In the genomic region with DNA sequence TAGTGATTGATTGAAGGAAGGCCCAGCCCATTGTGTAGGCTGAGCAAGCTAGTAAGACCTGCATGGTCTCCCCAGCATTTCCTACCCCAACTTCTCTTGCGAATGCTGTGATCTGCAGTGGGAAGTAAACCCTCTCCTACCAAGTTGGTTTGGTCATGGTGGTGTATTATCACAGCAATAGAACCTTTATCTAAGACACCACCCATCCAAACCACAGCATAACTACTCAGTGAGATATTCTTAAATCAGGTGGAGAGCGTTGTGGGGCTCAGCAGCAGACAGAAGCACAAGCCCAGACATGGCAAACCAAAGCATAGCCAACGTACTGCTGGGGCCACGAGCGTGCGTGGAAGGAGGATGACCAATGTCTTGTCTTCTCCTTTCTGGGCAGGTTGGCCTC, we compare ENCODE assay signal across 30 mouse cellular contexts. TPM values are rescaled to one million over a fixed set of nuclear protein-coding genes. Genes with fewer than 3 reads are reported as not detected.
"Had no signal": no experiment of that assay in that cellular context is flagged by ENCODE, and none has a peak within 500 bp of the region (broad histone marks: within the 10 kb centered on the region; RNA-seq: fewer than 3 reads in every experiment).

No protein-coding gene starts in this region.

- H3K4me3 ChIP-seq: embryonic facial prominence, embryonic 10.5 days; embryonic facial prominence, embryonic 12.5 days; embryonic facial prominence, embryonic 13.5 days; embryonic facial prominence, embryonic 15.5 days; erythroblast, embryonic 14.5 days; forebrain, embryonic 10.5 days; forebrain, embryonic 12.5 days; forebrain, embryonic 13.5 days; forebrain, embryonic 15.5 days; gastrocnemius, adult 2 months had no signal

- ATAC-seq: forebrain, embryonic 13.5 days; forebrain, embryonic 14.5 days; forebrain, embryonic 15.5 days; forebrain, embryonic 16.5 days; forebrain, postnatal 0 days had no signal

- H3K9ac ChIP-seq: embryonic facial prominence, embryonic 12.5 days; embryonic facial prominence, embryonic 13.5 days; embryonic facial prominence, embryonic 15.5 days; forebrain, embryonic 12.5 days; forebrain, embryonic 13.5 days; forebrain, embryonic 15.5 days; forebrain, postnatal 0 days had no signal

- DNase-seq: cerebellum, adult 18-20 months; cerebellum, adult 2 months; cerebellum, adult 8-10 months; cerebellum, adult 9-10 months; cerebellum, adult 9-11 months; cerebellum, postnatal 10 days; cerebellum, postnatal 14 days; cerebellum, postnatal 25 days; cerebellum, postnatal 36 days; embryo, embryonic 11 days; forebrain, postnatal 0 days; gastrocnemius, adult 2 months; gastrocnemius, postnatal 10 days; gastrocnemius, postnatal 14 days; gastrocnemius, postnatal 25 days; gastrocnemius, postnatal 36 days; heart, adult 11 months; heart, adult 18-20 months had no signal

- H3K9me3 ChIP-seq: embryonic facial prominence, embryonic 10.5 days; embryonic facial prominence, embryonic 12.5 days; embryonic facial prominence, embryonic 13.5 days; embryonic facial prominence, embryonic 15.5 days; forebrain, embryonic 10.5 days; forebrain, embryonic 12.5 days; forebrain, embryonic 13.5 days; forebrain, embryonic 15.5 days had no signal

- H3K4me1 ChIP-seq: embryonic facial prominence, embryonic 13.5 days; forebrain, embryonic 12.5 days; forebrain, embryonic 13.5 days; forebrain, embryonic 15.5 days had no signal

- H3K4me2 ChIP-seq: embryonic facial prominence, embryonic 12.5 days; embryonic facial prominence, embryonic 13.5 days; embryonic facial prominence, embryonic 15.5 days; forebrain, embryonic 12.5 days; forebrain, embryonic 13.5 days; forebrain, embryonic 15.5 days had no signal

- H3K27ac ChIP-seq: embryonic facial prominence, embryonic 10.5 days; embryonic facial prominence, embryonic 12.5 days; embryonic facial prominence, embryonic 13.5 days; embryonic facial prominence, embryonic 15.5 days; forebrain, embryonic 10.5 days; forebrain, embryonic 12.5 days; forebrain, embryonic 13.5 days; forebrain, embryonic 15.5 days; gastrocnemius, adult 2 months had no signal

- H3K27me3 ChIP-seq: embryonic facial prominence, embryonic 12.5 days; embryonic facial prominence, embryonic 13.5 days; embryonic facial prominence, embryonic 15.5 days; forebrain, embryonic 12.5 days; forebrain, embryonic 13.5 days; forebrain, embryonic 15.5 days had no signal

- H3K36me3 ChIP-seq: embryonic facial prominence, embryonic 10.5 days; forebrain, embryonic 10.5 days; forebrain, embryonic 12.5 days; forebrain, embryonic 15.5 days had no signal

RNA-seq across cellular contexts. Expression of a gene that starts 9.8 kb away (rescaled TPM):
- total RNA-seq: granulocyte monocyte progenitor cell, adult 5-6 weeks had no signal
- polyA plus RNA-seq: erythroblast, embryonic 14.5 days had no signal
